Mouse (Mus musculus) kidney, postnatal 10 days (tissue): Measurements from ENCODE around the gene Tns1.

Experiments
- DNase-seq: peaks from one replicate; pipeline ENCODE4 v3.0.0; 2021; ENCODE audit warnings: mixed read lengths

Gene Tns1

DNA sequence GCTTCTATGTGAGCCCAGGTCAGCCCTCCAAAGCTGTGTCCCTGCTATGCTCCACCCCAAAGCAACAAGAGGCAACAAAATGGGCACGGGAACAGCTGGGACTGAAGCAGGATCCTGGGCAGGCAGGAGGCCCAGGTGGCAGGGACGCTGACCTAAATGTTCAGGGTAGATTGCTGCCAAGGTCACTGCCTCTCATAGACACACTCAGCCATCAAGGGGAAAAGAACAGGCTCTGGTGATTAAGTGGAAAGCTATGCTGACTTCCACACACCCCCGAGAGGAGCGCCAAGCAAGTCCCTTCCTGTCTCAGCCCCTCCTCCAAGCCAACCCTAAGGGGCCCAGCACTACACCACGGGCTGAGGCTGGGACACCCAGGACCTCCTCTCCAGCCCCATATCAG is 115.8 kb downstream of the Tns1 start:
- peak; percentile 76 for DNase-seq

- peak; percentile 62 for DNase-seq
These were observed 116.7 kb downstream of the Tns1 start for GRCm38 (mm10) chr1:74007398-74008050.

- peak; percentile 76 for DNase-seq
These were observed 119.2 kb downstream of the Tns1 start for GRCm38 (mm10) chr1:74005020-74005419.

DNA sequence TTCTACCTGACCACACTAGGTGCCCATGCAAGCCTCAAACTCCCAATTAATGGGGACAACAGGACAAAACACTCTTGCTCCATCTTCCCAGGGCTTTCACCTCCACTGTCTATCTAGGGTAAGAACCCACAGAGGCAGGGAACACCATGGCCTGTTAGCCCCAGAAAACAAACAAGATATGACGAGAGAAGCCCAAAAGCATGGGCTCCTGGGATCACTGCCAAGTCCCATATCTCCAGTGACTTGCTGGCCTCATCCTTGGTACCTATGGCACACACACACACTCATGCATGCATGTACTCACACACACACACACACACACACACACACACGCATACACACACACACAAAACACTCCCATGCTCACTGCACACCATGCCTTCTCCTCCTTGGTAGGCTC is 120.5 kb downstream of the Tns1 start:
- no peak for DNase-seq

DNA sequence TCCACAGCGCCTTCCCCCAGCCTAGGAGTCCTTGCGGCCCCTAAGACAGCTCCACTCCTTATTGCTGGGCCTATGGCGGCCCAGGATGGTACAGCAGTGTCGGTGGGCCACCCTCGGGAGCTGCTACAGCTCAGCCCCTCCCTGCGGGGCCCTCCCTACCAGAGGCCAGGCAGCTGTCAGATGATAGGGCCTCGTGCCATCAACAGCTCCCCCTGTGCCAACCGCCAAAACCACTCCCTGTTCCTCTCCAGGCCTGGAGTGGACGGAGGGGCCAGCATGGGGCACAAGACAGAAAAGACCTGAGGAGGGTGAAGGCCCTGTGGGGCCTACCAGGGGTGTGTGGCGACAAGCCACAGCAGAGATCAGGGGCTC is 122.8 kb downstream of the Tns1 start:
- no peak for DNase-seq

DNA sequence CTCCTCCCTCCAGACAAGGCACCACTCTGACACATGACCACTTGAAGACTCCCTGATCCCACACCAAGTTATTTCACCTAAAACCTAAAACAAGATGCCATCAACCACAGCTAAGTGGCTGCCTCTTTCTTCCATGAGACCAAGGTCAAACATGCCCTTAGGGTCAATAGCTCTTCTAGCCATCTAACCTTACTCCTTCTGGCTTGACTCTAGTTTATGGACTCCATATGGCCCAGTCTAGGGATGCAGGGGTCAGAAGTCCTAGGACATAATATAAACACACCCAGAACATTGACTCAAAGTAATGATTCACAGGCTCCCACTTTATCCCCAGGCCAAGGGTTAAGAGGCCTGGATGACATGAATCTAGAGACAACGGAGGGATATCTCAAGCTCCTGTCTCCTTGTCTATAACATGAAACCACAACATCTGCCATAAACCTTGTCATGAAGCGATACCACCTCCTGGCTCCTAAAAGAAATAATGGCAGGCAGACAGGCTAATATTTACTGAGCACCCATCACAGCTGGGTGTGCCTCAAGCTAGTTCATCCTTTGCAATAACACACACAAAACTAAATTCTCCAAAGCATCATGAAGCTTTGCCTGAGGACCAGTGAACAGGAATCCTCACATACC is 123.3 kb downstream of the Tns1 start:
- no peak for DNase-seq

GRCm38 (mm10) chr1:74000191-74000651 is 124.0 kb downstream of the Tns1 start:
- DNase-seq: peak; percentile 75

GRCm38 (mm10) chr1:73999533-73999932 is 124.7 kb downstream of the Tns1 start:
- no peak for DNase-seq

GRCm38 (mm10) chr1:73998925-73999375 is 125.3 kb downstream of the Tns1 start:
- no peak for DNase-seq

DNA sequence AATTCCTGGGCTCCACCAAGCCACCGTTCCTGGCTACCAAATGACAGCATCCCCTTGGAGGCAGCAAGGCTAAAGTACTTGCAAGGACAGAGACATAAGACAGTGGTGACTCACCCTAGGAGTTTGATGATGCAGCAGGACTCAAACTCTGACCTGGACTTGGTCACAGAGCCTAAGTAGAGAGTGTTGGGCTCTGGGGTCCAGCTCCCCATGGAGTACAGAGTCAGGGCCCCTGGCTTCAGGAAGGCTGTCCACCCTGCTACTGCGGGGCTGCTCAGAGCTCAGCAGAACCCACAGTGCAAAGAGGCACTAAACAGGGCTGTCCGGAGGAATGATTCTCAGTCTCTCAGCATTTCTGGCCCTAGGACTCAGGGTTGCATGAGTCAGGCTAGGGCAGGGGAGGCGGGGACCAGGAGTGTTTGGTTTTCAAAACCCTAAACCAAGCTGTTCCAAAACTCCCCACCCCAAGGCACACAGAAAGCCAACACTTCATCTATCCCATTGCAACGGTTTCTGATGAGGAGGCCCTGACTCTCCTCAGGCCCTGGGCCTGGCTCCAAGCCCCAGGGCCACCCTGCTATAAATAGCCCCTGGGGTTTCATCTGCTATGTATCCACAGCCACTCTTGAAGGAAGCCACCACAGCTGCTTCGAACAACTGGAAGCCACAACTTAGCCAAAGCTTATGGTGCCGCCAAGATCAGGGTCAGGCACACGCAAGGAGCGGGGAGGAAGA is 126.0 kb downstream of the Tns1 start:
- DNase-seq: peak; percentile 66

GRCm38 (mm10) chr1:73997341-73997740 is 126.9 kb downstream of the Tns1 start:
- DNase-seq: no peak

GRCm38 (mm10) chr1:73996650-73997049 is 127.6 kb downstream of the Tns1 start:
- DNase-seq: no peak

GRCm38 (mm10) chr1:73996209-73996608 is 128.0 kb downstream of the Tns1 start:
- DNase-seq: peak; percentile 83

GRCm38 (mm10) chr1:73995063-73995810 is 129.0 kb downstream of the Tns1 start:
- peak; percentile 81 for DNase-seq

GRCm38 (mm10) chr1:73993901-73994426 is 130.3 kb downstream of the Tns1 start:
- DNase-seq: no peak

- no peak for DNase-seq
These were observed 131.0 kb downstream of the Tns1 start for GRCm38 (mm10) chr1:73993279-73993678.

GRCm38 (mm10) chr1:73992201-73992938 is 131.9 kb downstream of the Tns1 start:
- DNase-seq: no peak

DNA sequence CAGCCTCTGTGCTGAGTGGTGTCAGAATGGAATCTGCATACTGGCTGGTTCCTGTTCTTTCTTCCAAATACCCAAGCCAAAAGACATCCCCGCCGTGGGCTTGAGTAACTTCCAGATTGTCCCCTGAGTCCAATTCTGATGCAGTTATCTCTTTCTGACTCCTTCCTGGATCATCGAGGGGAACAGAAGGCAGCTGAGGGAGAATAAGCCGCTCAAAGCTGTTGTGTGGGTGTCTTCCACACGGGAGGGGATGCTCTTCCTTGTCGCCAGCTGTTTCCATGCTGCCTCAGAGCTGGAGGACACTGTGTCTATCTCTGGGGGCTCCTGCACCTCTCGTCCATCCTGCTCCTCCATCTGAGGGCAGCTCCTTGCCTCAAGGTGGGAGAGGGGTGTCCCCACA is 133.0 kb downstream of the Tns1 start:
- no peak for DNase-seq

DNA sequence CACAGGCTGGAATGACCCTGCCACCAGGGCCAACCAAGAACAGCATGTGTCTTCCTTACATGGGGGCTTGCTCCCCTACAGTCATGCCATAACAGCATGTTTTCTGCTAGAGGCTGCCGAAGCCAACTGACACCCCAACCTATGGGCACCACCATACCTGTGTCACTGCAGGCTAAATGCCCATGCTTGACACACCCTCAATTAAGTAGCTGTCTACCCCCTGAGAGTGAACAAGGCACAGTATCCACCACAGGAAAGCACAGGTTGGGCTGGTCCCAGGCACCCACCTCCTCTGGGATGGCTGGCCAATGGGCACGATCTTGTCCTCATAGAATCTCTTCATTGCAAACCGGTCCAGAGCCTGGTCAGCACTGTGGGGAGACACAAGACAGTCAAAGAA is 134.2 kb downstream of the Tns1 start:
- no peak for DNase-seq

DNA sequence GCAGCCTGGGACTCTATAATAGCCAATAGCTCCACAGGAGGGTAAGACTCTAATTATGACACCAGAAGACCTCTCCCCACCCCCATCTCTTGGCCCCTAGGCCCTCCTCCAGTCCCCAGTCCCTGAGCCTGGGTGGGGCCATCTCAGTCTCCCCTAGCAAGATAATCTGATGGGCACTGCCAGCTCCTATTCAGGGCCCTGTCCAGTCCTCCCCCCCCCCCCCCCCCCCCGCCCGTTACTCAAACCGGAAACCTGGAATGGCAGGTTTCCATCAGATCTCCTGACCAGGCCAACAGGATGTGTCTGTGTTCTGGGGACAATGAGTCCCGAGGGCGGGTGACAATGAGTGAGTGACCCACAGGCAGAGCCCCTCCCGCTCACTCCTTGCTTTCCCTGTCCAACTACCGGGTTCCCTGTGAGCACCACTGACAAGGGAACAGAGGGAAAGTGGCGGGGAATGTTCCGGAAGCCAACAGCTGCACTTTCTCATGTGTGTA is 136.5 kb downstream of the Tns1 start:
- peak; percentile 58 for DNase-seq

GRCm38 (mm10) chr1:73986268-73987045 is 137.8 kb downstream of the Tns1 start:
- DNase-seq: peak; percentile 73
